Comparison of ENCODE assay signal across 13 mouse cellular contexts in the genomic region with DNA sequence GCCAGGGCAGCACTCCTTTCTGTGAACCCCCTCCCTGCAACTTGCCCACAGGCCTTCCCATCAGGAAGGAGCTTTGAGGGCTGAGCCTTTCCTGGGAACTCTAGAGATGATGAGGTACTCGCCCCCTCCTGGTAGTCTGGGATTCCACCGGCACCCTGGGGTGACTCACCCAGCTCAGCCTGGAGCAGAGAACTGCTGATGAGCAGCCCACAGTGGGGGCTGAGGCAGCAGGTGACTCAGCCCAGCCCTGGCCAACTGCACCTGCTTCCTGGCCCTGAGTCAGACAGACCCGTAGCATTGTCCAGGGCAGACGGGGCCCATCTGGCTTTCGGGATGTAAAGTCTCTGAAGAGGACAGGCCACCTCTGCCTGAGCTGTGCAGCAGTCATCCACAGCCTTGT. TPM values are rescaled to one million over a fixed set of nuclear protein-coding genes. Genes with fewer than 3 reads are reported as not detected.
DNase-seq lines count a peak whose midpoint lies in the region; ATAC-seq and TF ChIP-seq lines count a peak whose summit lies in the region.
"Had no signal": no experiment of that assay in that cellular context is flagged by ENCODE, and none has a peak within 500 bp of the region (broad histone marks: within the 10 kb centered on the region; RNA-seq: fewer than 3 reads in every experiment).

No protein-coding gene starts in this region.

- peaks cover 4% of the 10 kb centered on the region for H3K4me1 ChIP-seq in hindbrain, embryonic 13.5 days (replicated peaks)
- H3K4me1 ChIP-seq in hindbrain, embryonic 11.5 days (replicated peaks; ENCODE audit: control insufficient read depth, insufficient read depth, low read length), result no peaks in the 10 kb centered on the region
- H3K4me1 ChIP-seq in forebrain, postnatal 0 days (ENCODE audit: insufficient read depth), result 0 out of 2 replicates have a peak, but pooled peaks cover under 1% of the 10 kb centered on the region

- no peak for DNase-seq in hindbrain, embryonic 11.5 days (ENCODE audit: low spot score)
- DNase-seq in urinary bladder, postnatal 25 days (ENCODE audit: low spot score), result peak; percentile 17
- DNase-seq in urinary bladder, adult 2 months (ENCODE audit: low spot score), result no peak
- DNase-seq in left cerebral cortex, adult 2 months (ENCODE audit: extremely low spot score in 1 of 2, low spot score in 2 of 2), result peak; percentile 64 to 67
- DNase-seq in testis, postnatal 10 days (ENCODE audit: low spot score), result no peak
- DNase-seq in gastrocnemius, adult 8-10 months (ENCODE audit: low spot score in 2 of 2), result no peak
- no peak for DNase-seq in forebrain, postnatal 0 days
- DNase-seq: heart, postnatal 36 days had no signal

- H3K9me3 ChIP-seq in hindbrain, embryonic 13.5 days, result no peaks in the 10 kb centered on the region
- H3K9me3 ChIP-seq in hindbrain, embryonic 11.5 days (ENCODE audit: control insufficient read depth, low read length), result no peaks in the 10 kb centered on the region
- no peaks in the 10 kb centered on the region for H3K9me3 ChIP-seq in forebrain, postnatal 0 days (ENCODE audit: low read length)
- H3K9me3 ChIP-seq: embryonic facial prominence, embryonic 12.5 days; limb, embryonic 13.5 days had no signal

- no peak overlapping the region for H3K4me2 ChIP-seq in hindbrain, embryonic 13.5 days
- H3K4me2 ChIP-seq in hindbrain, embryonic 11.5 days (replicated peaks; ENCODE audit: low read depth, low read length), result no peak overlapping the region
- H3K4me2 ChIP-seq in forebrain, postnatal 0 days (ENCODE audit: low read depth), result no peak overlapping the region
- H3K4me2 ChIP-seq: embryonic facial prominence, embryonic 12.5 days; limb, embryonic 13.5 days had no signal

- no peak overlapping the region for H3K9ac ChIP-seq in hindbrain, embryonic 13.5 days
- H3K9ac ChIP-seq in hindbrain, embryonic 11.5 days (ENCODE audit: low read depth, low read length), result no peak overlapping the region
- no peak overlapping the region for H3K9ac ChIP-seq in forebrain, postnatal 0 days
- H3K9ac ChIP-seq: embryonic facial prominence, embryonic 12.5 days; limb, embryonic 13.5 days had no signal

- ATAC-seq in hindbrain, embryonic 13.5 days (ENCODE audit: low FRiP score), result 0 out of 2 replicates have a peak, but pooled peaks have one; percentile 61
- no peak for ATAC-seq in hindbrain, embryonic 11.5 days (ENCODE audit: low FRiP score)
- ATAC-seq in forebrain, postnatal 0 days, result no peak

- peak; percentile 15 for TF ChIP-seq CTCF in left cerebral cortex, adult 2 months (IDR thresholded peaks at IDR 0.05)
- no peak for TF ChIP-seq CTCF in forebrain, postnatal 0 days (IDR thresholded peaks at IDR 0.05; ENCODE audit: low read depth)

- no peaks in the 10 kb centered on the region for H3K36me3 ChIP-seq in hindbrain, embryonic 13.5 days
- no peaks in the 10 kb centered on the region for H3K36me3 ChIP-seq in hindbrain, embryonic 11.5 days (ENCODE audit: control insufficient read depth, insufficient read depth, low read length)
- H3K36me3 ChIP-seq in forebrain, postnatal 0 days (ENCODE audit: insufficient read depth), result no peaks in the 10 kb centered on the region
- H3K36me3 ChIP-seq: embryonic facial prominence, embryonic 12.5 days; limb, embryonic 13.5 days had no signal

- WGBS in hindbrain, embryonic 13.5 days, result 46% methylated on average over 5 of the region's 5 CpGs
- 74% methylated on average over 5 of the region's 5 CpGs for WGBS in hindbrain, embryonic 11.5 days
- 71% methylated on average over 5 of the region's 5 CpGs for WGBS in forebrain, postnatal 0 days

- intact Hi-C loops in left cerebral cortex, adult 2 months (cut with DNase I), result no loop called here

- H3K4me3 ChIP-seq in hindbrain, embryonic 13.5 days, result no peak overlapping the region
- no peak overlapping the region for H3K4me3 ChIP-seq in hindbrain, embryonic 11.5 days (ENCODE audit: low read depth, low read length)
- no peak overlapping the region for H3K4me3 ChIP-seq in left cerebral cortex, adult 2 months
- H3K4me3 ChIP-seq in forebrain, postnatal 0 days (ENCODE audit: low read depth, low read length), result no peak overlapping the region
- H3K4me3 ChIP-seq: embryonic facial prominence, embryonic 12.5 days; limb, embryonic 13.5 days had no signal

- no peak overlapping the region for H3K27ac ChIP-seq in hindbrain, embryonic 13.5 days
- no peak overlapping the region for H3K27ac ChIP-seq in hindbrain, embryonic 11.5 days (ENCODE audit: low read depth, low read length)
- no peak overlapping the region for H3K27ac ChIP-seq in left cerebral cortex, adult 2 months
- no peak overlapping the region for H3K27ac ChIP-seq in forebrain, postnatal 0 days (ENCODE audit: low read depth, low read length)
- H3K27ac ChIP-seq: embryonic facial prominence, embryonic 12.5 days; limb, embryonic 13.5 days had no signal

- peaks cover 25% of the 10 kb centered on the region for H3K27me3 ChIP-seq in hindbrain, embryonic 13.5 days
- H3K27me3 ChIP-seq in hindbrain, embryonic 11.5 days (ENCODE audit: control insufficient read depth, insufficient read depth, low read length), result peaks cover 10% of the 10 kb centered on the region
- no peaks in the 10 kb centered on the region; the same call in 1 of the 2 replicates for H3K27me3 ChIP-seq in forebrain, postnatal 0 days (ENCODE audit: insufficient read depth, low read length)

RNA-seq across cellular contexts. Expression of a gene that starts 4.9 kb away (rescaled TPM):
- polyA plus RNA-seq in hindbrain, embryonic 13.5 days (2015; fragmentation: Nextera tagmentation; extraction: Ambion mirVana), result 23.3 and 33.2 TPM in 2 replicates
- polyA plus RNA-seq in hindbrain, embryonic 11.5 days (2014; fragmentation: Nextera tagmentation; extraction: Ambion mirVana), result 1.3 and 3.5 TPM in 2 replicates
- 0.08 TPM in 1 of 2 replicates, not detected in the other for polyA plus RNA-seq in urinary bladder, adult 2 months (2012; rRNA removed)
- total RNA-seq in left cerebral cortex, adult 2 months (2021), result under 1 TPM in 1 of 2 experiments, not detected in 1; 0.56 TPM
- total RNA-seq in gastrocnemius, adult 8-10 months (2022), result under 1 TPM in 1 of 4 experiments, not detected in 3; 0.90 TPM
- total RNA-seq in forebrain, postnatal 0 days (2014; rRNA removed), result 2.0 and 2.1 TPM in 2 replicates
- polyA plus RNA-seq in forebrain, postnatal 0 days (2015; fragmentation: Nextera tagmentation; extraction: Ambion mirVana), result 14.1 and 21.9 TPM in 2 replicates
- total RNA-seq: CH12.LX; heart, postnatal 36 days; neutrophil, adult 5-6 weeks had no signal

RNA-seq across cellular contexts. Expression of a gene that starts 30.6 kb away (rescaled TPM):
- 0.28 and 0.42 TPM in 2 replicates for polyA plus RNA-seq in hindbrain, embryonic 13.5 days (2015; fragmentation: Nextera tagmentation; extraction: Ambion mirVana)
- polyA plus RNA-seq in hindbrain, embryonic 11.5 days (2014; fragmentation: Nextera tagmentation; extraction: Ambion mirVana), result 0.36 and 0.38 TPM in 2 replicates
- polyA plus RNA-seq in urinary bladder, adult 2 months (2012; rRNA removed), result 0.15 and 0.17 TPM in 2 replicates
- under 1 TPM; 0.19 to 0.36 TPM for total RNA-seq in left cerebral cortex, adult 2 months (2021)
- total RNA-seq in gastrocnemius, adult 8-10 months (2022), result under 1 TPM; 0.22 to 0.64 (median 0.42) TPM
- 0.71 and 1.0 TPM in 2 replicates for total RNA-seq in forebrain, postnatal 0 days (2014; rRNA removed)
- polyA plus RNA-seq in forebrain, postnatal 0 days (2015; fragmentation: Nextera tagmentation; extraction: Ambion mirVana), result 0.82 and 1.5 TPM in 2 replicates

Comparison
In these comparisons a context has a peak if more than half of its experiments do, and no peak if none do; other contexts are left out.
1. DNase-seq: peak in urinary bladder, postnatal 25 days (single experiment) and left cerebral cortex, adult 2 months (2 of 2); none in hindbrain, embryonic 11.5 days (single experiment), urinary bladder, adult 2 months (single experiment), testis, postnatal 10 days (single experiment), gastrocnemius, adult 8-10 months (0 of 2) and forebrain, postnatal 0 days (single experiment).